Mouse (Mus musculus) thymus, adult 2 months (tissue): ENCODE measurements around the gene Egln3.

ENCODE experiments used
- CTCF ChIP-seq: fragments of 200-500 bp; IDR thresholded peaks from 2 replicates; pipeline ENCODE4 v1.5.1; 2012; ENCODE audit warnings: mild to moderate bottlenecking, control low read depth, low read length, moderate library complexity, borderline replicate concordance; ENCODE audit not compliant: control insufficient read depth, poor library complexity, insufficient read depth; ENCODE audit errors: extremely low read depth
- POLR2A ChIP-seq: fragments of 200-500 bp; IDR thresholded peaks from 2 replicates; pipeline ENCODE4 v1.6.1; 2012; ENCODE audit warnings: mild to moderate bottlenecking, low read length, control low read depth, moderate library complexity; ENCODE audit not compliant: control insufficient read depth, poor library complexity, insufficient read depth; ENCODE audit errors: extremely low read depth

DNA sequence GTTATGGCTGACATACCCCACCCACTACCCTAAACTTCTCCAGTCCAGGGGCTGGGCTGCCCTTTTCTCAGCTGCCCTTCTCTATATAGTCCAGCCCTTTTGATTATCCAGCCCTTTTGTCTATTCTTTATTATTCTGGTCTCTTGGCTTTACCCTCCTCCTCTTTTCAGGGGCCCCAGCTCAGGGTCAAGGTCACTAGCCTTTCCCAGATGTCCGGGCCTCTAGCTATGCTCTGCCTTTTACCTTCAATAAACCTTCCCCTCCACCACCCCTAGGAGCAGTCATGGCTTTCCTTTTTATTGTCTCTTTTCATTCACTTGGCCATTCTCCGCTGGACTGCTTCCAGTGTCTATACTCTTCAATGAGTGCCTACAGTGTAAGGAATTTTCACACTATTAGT lies 22.7 kb upstream of the Egln3 start:
- no peak for TF ChIP-seq CTCF
- no peak for TF ChIP-seq POLR2A
